Mouse (Mus musculus) mesoderm, embryonic 11.5 days (tissue): ENCODE results near the gene Slc25a26.

ENCODE experiments used
- DNase-seq: peaks from one replicate; pipeline ENCODE4 v3.0.0-alpha.2; 2012; ENCODE audit warnings: low read depth, low spot score

Gene Slc25a26

GRCm38 (mm10) chr6:94635343-94635742, 135.2 kb downstream of the Slc25a26 start:
- DNase-seq: no peak

- DNase-seq: no peak
These were observed 136.9 kb downstream of the Slc25a26 start for GRCm38 (mm10) chr6:94637024-94637434.

GRCm38 (mm10) chr6:94640297-94640696, 140.2 kb downstream of the Slc25a26 start:
- peak; percentile 82 for DNase-seq

GRCm38 (mm10) chr6:94642048-94642447, 141.9 kb downstream of the Slc25a26 start:
- DNase-seq: no peak

- no peak for DNase-seq
These were observed 143.9 kb downstream of the Slc25a26 start for GRCm38 (mm10) chr6:94643989-94644388.

GRCm38 (mm10) chr6:94644641-94645040, 144.5 kb downstream of the Slc25a26 start:
- DNase-seq: no peak

GRCm38 (mm10) chr6:94645723-94646122, 145.6 kb downstream of the Slc25a26 start:
- DNase-seq: no peak

GRCm38 (mm10) chr6:94646274-94646863, 146.2 kb downstream of the Slc25a26 start:
- DNase-seq: no peak

GRCm38 (mm10) chr6:94646902-94647301, 146.8 kb downstream of the Slc25a26 start:
- no peak for DNase-seq

- peak; percentile 64 for DNase-seq
These were observed 147.7 kb downstream of the Slc25a26 start for GRCm38 (mm10) chr6:94647574-94648430.

GRCm38 (mm10) chr6:94648496-94648895, 148.4 kb downstream of the Slc25a26 start:
- no peak for DNase-seq

GRCm38 (mm10) chr6:94649637-94650036, 149.5 kb downstream of the Slc25a26 start:
- no peak for DNase-seq

- no peak for DNase-seq
These were observed 151.4 kb downstream of the Slc25a26 start for GRCm38 (mm10) chr6:94651541-94651940.

GRCm38 (mm10) chr6:94652659-94653213, 152.6 kb downstream of the Slc25a26 start:
- no peak for DNase-seq

GRCm38 (mm10) chr6:94653388-94654316, 153.5 kb downstream of the Slc25a26 start:
- DNase-seq: no peak
